Mouse (Mus musculus) 3134 (cell line): ENCODE measurements around the gene Pkhd1.

Source experiments
- DNase-seq: peaks from one replicate; pipeline ENCODE4 v3.0.0-alpha.2; 2011; ENCODE audit warnings: low spot score; ENCODE audit not compliant: insufficient read length; ENCODE audit errors: extremely low read depth

The Pkhd1 gene

GRCm38 (mm10) chr1:20617849-20618530 is at the start of gene Pkhd1:
Pkhd1 (minus strand) TSS chr1:20618064.
- no peak for DNase-seq

GRCm38 (mm10) chr1:20667567-20667966 is 49.7 kb upstream of the Pkhd1 start:
- no peak for DNase-seq

- no peak for DNase-seq
These were observed 48.4 kb upstream of the Pkhd1 start for GRCm38 (mm10) chr1:20666233-20666632.

- no peak for DNase-seq
These were observed 37.2 kb upstream of the Pkhd1 start for GRCm38 (mm10) chr1:20655085-20655484.

GRCm38 (mm10) chr1:20653513-20654506 is 35.9 kb upstream of the Pkhd1 start:
- DNase-seq = no peak

- no peak for DNase-seq
These were observed 17.0 kb upstream of the Pkhd1 start for GRCm38 (mm10) chr1:20634856-20635255.

- DNase-seq = no peak
These were observed 15.5 kb upstream of the Pkhd1 start for GRCm38 (mm10) chr1:20633276-20633869.

- DNase-seq = peak; percentile 4
These were observed 6.7 kb upstream of the Pkhd1 start for GRCm38 (mm10) chr1:20624564-20624963.

GRCm38 (mm10) chr1:20623375-20623774 is 5.5 kb upstream of the Pkhd1 start:
- no peak for DNase-seq

- no peak for DNase-seq
These were observed 2.7 kb upstream of the Pkhd1 start for GRCm38 (mm10) chr1:20620611-20621010.

- peak; percentile 56 for DNase-seq
These were observed 1.5 kb upstream of the Pkhd1 start for GRCm38 (mm10) chr1:20619363-20619762.

- no peak for DNase-seq
These were observed 5.2 kb downstream of the Pkhd1 start for GRCm38 (mm10) chr1:20612643-20613042.

GRCm38 (mm10) chr1:20605489-20605888 is 12.4 kb downstream of the Pkhd1 start:
- DNase-seq = no peak

GRCm38 (mm10) chr1:20590488-20590887 is 27.4 kb downstream of the Pkhd1 start:
- DNase-seq = no peak

GRCm38 (mm10) chr1:20571469-20571868 is 46.4 kb downstream of the Pkhd1 start:
- DNase-seq = no peak

- DNase-seq = no peak
These were observed 48.4 kb downstream of the Pkhd1 start for GRCm38 (mm10) chr1:20569430-20569829.

GRCm38 (mm10) chr1:20558443-20558842 is 59.4 kb downstream of the Pkhd1 start:
- DNase-seq = no peak

- no peak for DNase-seq
These were observed 63.5 kb downstream of the Pkhd1 start for GRCm38 (mm10) chr1:20554398-20554797.

GRCm38 (mm10) chr1:20551334-20551733 is 66.5 kb downstream of the Pkhd1 start:
- DNase-seq = no peak

GRCm38 (mm10) chr1:20544526-20544925 is 73.3 kb downstream of the Pkhd1 start:
- no peak for DNase-seq

GRCm38 (mm10) chr1:20513364-20514084 is 104.3 kb downstream of the Pkhd1 start:
- no peak for DNase-seq
